Mouse (Mus musculus): Measurements from ENCODE around the gene Lancl1.

Lancl1 gene

DNA sequence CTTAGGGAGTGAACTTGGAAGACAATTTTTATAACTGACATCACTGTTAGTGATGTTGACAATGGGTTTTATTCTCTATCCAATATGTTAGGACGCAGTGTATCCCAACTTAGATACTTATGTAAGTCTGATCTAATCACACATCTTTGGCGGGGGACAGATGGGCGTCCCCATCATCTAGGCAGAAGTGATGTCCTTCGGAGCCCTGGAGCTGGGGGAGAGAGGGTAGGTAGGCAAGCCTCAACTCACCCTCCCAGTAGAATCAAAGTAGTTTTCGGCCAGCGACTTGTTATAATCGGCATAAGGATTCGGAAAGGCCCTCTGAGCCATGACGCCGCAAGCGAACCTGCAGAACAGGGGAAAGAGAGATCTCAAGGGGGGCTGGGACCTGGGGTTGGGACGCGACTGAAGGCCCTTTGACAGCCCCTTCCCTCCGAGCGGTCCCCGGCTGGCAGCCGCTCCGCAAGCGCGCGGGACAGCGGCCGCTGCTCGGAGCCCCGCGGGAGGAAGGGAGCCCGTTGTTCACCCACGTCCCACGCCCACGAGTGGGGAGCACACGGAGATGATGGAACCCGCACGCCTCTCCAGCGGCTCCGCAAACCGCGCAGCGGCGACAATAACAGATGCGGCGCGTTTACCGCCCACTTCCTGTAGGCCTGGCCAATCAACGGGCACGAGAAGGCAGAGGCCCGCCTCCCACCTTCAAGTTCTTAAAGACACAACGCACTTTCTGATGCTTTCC is at the start of gene Lancl1:
Gene Lancl1, minus strand, starts transcription at position 627 of the 742 bp plus-strand sequence.
- DNase-seq (ENCODE audit: low read depth): peak; percentile 92

DNA sequence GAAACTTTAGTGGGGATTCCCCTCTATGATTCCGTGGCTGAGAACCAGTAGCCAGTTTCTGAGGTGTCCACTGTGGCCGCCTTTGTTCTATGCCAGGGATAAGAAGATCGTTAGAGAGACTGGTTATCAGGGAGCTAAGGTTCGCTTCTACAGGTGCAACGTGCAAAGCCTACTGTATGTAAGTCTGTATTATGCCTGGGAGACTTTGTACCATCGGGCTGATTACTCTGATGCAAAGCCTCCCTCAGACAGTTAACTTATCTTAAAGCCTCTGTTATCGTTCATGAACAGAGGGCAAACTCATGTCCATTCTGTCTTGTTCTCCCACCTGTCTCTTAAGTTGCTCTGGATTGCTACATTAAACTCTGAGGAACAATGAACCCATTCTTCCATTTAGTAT is 40.5 kb upstream of the Lancl1 start:
- no peak for DNase-seq (ENCODE audit: low read depth)

DNA sequence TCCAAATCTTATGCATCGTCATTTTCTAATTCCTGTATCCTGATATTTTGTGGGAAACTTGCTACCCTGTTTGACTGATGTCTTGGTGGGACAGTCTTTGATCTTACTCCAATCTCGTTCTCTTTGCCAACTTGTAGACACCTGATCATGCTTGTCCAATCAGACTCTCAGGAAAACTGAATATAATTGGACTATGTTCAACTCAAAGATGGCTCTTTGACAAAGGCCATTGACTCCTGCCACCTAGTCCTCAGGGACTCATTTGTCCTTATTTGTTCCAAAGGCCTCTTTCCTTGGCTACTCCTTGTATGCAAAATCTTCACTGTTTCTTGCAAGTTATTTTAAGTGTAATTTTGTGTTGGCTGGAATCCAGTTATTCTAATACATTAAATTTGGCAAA is 40.0 kb upstream of the Lancl1 start:
- no peak for DNase-seq (ENCODE audit: low read depth)

- no peak for DNase-seq (ENCODE audit: low read depth)
These were observed 39.1 kb upstream of the Lancl1 start for GRCm38 (mm10) chr1:67077739-67078138.

DNA sequence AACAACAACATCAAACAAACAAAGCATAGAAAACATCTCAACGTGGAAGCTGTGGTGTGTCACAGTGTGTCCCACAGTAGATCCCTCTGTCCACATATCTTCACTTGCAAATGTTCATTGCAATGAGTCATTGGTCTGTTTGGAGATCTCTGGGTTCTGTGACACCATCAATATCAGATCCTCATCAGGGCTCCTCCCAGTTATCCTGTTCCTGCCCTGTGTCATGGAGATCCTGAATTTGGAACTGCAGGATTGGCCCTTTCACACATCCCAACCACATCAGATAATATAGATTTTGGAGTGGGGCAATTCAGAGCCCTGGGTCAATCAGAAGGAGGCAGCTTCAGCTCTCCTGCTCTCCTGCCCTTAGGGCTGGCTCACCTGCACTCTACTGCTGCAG is 28.9 kb upstream of the Lancl1 start:
- DNase-seq (ENCODE audit: low read depth): no peak

GRCm38 (mm10) chr1:67065347-67066270 is 26.9 kb upstream of the Lancl1 start:
- no peak for DNase-seq (ENCODE audit: low read depth)

DNA sequence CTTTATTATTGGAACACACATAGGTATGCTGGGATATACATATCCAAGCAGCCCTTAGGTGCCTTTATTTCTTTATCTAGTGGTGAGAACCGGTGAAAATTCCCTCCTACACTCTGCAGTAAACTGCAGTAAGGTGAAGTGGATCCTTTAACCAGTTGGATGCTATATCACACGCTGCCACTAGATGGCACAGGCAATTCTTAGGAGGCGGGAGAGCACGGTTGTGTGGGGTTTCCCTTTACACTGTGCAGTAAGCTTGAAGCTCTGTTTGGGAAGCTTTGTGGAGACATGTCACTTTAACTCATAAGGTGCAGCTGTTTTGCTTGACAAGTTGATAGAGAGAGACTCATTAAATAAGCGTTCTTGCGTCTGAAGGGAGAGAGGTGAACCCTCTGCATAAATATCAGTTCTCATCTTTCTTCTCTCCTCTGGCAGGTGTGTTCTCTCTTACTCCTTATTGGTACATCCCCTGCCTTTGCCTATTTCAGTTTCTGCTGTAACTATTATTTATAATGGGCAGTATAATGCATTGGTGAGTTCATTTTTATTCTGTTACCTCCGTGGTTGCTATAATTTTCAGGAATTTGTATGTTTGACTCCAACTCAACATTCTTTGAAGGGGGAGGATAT is 22.9 kb upstream of the Lancl1 start:
- DNase-seq (ENCODE audit: low read depth): peak; percentile 82

GRCm38 (mm10) chr1:67055816-67056215 is 17.1 kb upstream of the Lancl1 start:
- DNase-seq (ENCODE audit: low read depth): no peak

DNA sequence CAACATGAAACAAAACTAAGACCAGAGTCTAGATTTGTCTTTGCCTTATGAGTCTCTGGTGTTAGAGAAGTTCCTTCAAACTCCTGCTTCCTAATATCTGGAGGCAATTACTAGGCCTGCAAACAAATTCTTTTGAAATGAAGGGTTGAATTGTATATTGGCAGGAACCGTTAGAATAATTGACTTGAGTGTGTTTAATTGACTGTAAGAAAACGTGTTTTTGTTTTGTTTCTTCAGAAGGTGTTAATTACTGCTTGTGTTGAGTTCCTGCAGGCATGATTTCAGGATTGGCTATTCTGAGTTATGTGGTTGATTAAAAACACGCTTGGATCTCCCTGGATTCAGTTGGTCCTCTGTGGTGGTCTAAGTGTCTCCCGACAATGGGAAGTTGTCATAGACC is 14.0 kb upstream of the Lancl1 start:
- DNase-seq (ENCODE audit: low read depth): no peak

DNA sequence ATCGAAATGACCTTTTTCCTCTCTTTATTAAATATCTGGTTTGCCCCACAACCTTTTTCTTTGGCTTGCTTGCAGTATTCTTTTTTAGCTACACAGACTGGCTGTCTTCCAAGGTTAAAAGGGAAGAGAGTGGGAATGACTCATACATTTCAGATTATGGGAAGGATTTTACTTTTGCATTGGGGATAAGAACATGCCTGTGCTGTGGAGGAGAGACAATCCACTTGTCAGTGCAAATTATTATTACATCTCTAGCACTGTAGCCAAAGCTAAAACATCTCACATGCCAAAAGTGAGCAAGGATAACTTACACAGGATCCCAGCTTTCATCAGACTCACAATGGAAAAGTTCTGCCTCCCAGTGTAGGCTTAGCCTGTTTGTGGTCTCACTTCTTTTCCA is 10.9 kb upstream of the Lancl1 start:
- DNase-seq (ENCODE audit: low read depth): peak; percentile 74

DNA sequence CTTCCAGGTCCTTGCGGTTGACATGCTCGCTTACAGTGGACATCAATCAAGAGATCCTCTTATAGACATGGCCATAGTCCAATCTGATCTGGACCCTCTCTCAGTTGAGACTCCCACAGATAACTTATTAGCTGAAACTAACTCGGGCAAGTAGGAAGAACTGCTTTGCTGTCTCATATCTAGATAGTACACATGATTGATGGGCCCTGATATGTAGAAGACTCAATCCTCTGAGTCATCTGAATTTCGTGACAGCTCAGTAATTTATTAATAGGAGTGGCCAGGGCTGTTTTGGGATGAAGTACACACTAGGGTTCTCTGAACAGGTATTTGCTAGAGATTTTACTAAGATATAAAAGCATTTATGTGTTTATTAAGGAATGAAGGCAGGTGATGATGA is 10.0 kb upstream of the Lancl1 start:
- no peak for DNase-seq (ENCODE audit: low read depth)

- peak; percentile 10 for DNase-seq (ENCODE audit: low read depth)
These were observed 6.4 kb upstream of the Lancl1 start for GRCm38 (mm10) chr1:67045100-67045499.

DNA sequence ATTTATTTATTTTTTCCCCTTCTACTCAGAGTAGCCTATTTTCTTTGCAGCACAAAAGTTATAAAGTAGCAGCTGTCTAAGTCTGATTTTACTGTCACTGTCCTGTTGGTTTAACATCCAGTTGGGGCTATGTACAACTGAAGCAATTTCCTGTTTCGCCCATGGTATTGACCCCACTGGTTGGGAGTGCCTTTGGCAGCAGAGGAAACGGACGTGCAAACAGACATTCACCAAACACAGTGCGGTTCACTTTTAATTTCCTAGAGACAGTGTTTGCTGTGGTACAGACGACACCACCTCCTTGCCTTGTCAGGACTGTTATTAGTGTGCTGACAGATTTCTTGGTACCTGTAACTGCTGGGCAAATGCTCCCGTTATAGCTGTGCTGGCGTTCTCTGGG is 3.9 kb upstream of the Lancl1 start:
- DNase-seq (ENCODE audit: low read depth): no peak

- DNase-seq (ENCODE audit: low read depth): no peak
These were observed 411 bp upstream of the Lancl1 start for GRCm38 (mm10) chr1:67039083-67039482.

- DNase-seq (ENCODE audit: low read depth): no peak
These were observed 1.5 kb downstream of the Lancl1 start for GRCm38 (mm10) chr1:67037198-67037597.

- DNase-seq (ENCODE audit: low read depth): no peak
These were observed 5.4 kb downstream of the Lancl1 start for GRCm38 (mm10) chr1:67033278-67033677.

DNA sequence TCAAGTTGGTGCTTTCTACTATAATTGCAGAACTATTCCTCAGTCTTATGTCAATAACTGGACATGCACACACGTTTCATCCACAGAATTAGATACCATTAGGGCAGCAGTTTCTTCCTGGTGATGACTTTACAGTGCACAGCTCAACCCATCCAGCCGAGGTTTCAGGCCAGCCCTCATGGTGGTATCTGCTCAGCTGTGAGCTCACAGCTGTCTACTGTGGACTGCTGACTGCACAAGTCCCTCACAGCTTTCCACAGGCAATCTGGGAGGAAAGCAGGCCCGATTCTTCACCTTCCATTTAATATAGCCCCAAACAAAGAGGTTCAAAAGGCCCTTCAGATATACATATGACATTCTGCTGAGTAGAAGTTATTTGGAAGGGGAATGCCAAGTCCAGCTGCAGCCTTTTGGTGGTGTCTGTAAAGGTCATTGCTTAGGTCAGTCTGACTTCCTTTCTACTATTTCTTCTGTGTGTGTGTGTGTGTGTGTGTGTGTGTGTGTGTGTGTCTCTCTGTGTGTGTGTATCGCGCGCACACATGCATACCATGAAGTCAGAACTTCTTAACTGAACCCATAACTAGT is 11.7 kb downstream of the Lancl1 start:
- no peak for DNase-seq (ENCODE audit: low read depth)

DNA sequence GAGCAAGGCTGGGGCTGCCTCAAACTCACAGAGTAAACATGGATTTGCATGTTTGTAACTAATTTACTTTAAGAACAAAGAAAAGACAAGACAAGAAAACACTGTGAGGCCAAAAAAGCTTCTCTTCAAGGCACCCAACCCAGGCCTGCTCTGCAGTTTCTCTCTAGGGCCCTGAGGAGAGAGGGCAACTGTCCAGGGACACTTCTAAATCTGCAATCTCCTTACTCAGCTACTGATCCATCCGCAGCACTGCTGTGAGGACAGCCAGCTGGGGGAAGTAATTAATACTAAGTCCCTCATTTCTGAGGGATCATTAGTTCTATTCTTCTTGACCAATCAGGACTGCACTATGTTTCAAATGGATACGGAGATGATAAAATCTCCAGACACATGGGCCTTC is 12.5 kb downstream of the Lancl1 start:
- no peak for DNase-seq (ENCODE audit: low read depth)

DNA sequence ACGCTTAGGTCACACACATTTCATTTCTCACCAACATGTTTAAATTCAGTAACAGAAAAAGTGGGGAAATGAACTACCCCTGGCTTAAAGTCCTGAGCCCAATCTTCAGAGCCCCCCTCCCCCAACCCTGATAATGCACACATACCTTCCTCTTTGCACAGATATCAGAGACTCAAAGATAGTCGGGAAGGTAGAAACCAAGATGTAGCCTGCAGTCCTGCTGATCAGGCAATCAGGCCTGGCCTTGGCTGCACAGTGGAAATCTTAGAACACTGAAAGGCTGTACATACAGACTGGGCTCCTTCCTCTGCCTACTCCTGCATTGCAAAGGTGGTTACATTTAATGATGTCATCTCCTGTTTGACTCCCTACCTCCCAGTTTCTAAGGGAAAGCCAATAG is 15.9 kb downstream of the Lancl1 start:
- DNase-seq (ENCODE audit: low read depth): no peak

DNA sequence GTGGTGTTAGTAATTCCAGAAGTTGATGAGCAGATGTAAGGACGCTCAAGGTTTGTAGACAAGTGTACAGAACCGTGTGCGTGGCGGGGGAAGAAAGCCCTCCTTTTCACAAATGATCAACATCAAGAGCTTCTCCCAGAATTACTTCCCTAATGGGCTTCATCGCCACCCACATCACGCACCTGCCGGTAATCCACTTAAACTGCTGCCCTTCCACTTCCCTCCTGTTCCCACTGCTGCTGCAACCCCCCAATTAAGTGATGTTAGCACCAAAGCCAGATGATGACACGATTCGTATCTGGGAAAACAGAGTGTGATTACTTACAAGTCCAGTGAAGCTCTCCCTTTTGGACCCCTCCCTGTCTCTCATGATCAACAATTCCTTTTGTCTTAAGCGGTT is 16.6 kb downstream of the Lancl1 start:
- DNase-seq (ENCODE audit: low read depth): no peak

DNA sequence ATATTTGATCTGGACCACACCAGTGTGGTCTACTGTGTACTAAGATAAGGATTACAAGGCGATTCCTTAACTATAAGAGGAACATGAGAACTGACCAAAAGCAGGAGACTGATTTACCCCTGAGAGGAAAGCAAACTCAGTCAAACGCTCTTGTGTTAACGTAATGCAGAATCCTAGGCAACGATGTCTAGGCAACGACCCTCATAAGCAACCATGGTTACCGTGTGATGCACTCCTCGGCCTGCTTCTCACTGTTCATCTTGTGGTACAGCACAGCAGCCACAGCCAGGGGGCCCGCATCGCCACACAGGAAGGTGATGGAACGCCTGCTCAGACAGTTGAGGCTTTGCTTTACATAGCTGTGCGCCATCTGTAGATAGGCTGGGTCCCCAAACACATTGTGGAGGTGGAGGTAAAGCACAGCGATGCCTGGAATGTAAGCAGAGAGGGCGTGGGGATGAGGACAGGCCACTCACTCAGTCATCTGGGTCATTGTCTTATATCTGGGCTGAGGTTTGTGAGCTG is 18.0 kb downstream of the Lancl1 start:
- DNase-seq (ENCODE audit: low read depth): no peak
